Mouse (Mus musculus): ENCODE measurements around the gene Glg1. TPM values are rescaled to one million over a fixed set of nuclear protein-coding genes. Genes with fewer than 3 reads are reported as not detected.
"Not testable (repeated sequence)": the region's sequence is repeated elsewhere in the genome, so short reads cannot be mapped to it uniquely, and the experiment has no call there.

Glg1 gene
- polyA plus RNA-seq, 1 experiment from 2014 or later = 89.4 TPM

GRCm38 (mm10) chr8:111298011-111298410, 39.0 kb upstream of the Glg1 start:
- no peaks in the 10 kb centered on the region for H3K9me3 ChIP-seq (ENCODE audit: control insufficient read depth, low read depth, low read length)
- H3K4me2 ChIP-seq (replicated peaks; ENCODE audit: low read depth, low read length) = no peak overlapping the region
- no peak overlapping the region for H3K9ac ChIP-seq (replicated peaks; ENCODE audit: low read depth, low read length)
- H3K4me1 ChIP-seq (ENCODE audit: control insufficient read depth, insufficient read depth, low read length) = no peaks in the 10 kb centered on the region
- no peak overlapping the region for H3K27ac ChIP-seq (ENCODE audit: low read length)
- no peaks in the 10 kb centered on the region for H3K27me3 ChIP-seq (ENCODE audit: control insufficient read depth, insufficient read depth, low read length)
- 69% methylated on average over 1 of the region's 1 CpGs for WGBS
- no peak for ATAC-seq (ENCODE audit: insufficient number of reproducible peaks, insufficient read depth, low FRiP score, low read depth)
- H3K36me3 ChIP-seq (ENCODE audit: control insufficient read depth, insufficient read depth, low read length) = peaks cover 22% of the 10 kb centered on the region
- no peak overlapping the region for H3K4me3 ChIP-seq (ENCODE audit: low read depth, low read length)

GRCm38 (mm10) chr8:111291733-111292132, 32.7 kb upstream of the Glg1 start:
- Histone ChIP-seq H3K27me3 (ENCODE audit: control insufficient read depth, insufficient read depth, low read length) (no peaks in the 10 kb centered on the region), H3K4me3 (ENCODE audit: low read depth, low read length) (no peak overlapping the region), H3K9ac (replicated peaks; ENCODE audit: low read depth, low read length) (no peak overlapping the region), H3K4me2 (replicated peaks; ENCODE audit: low read depth, low read length) (no peak overlapping the region), H3K9me3 (ENCODE audit: control insufficient read depth, low read depth, low read length) (no peaks in the 10 kb centered on the region), H3K36me3 (ENCODE audit: control insufficient read depth, insufficient read depth, low read length) (peaks cover 61% of the 10 kb centered on the region), H3K27ac (ENCODE audit: low read length) (no peak overlapping the region), H3K4me1 (ENCODE audit: control insufficient read depth, insufficient read depth, low read length) (no peaks in the 10 kb centered on the region)
- WGBS = 87% methylated on average over 7 of the region's 7 CpGs
- no peak for ATAC-seq (ENCODE audit: insufficient number of reproducible peaks, insufficient read depth, low FRiP score, low read depth)

GRCm38 (mm10) chr8:111290586-111290985, 31.6 kb upstream of the Glg1 start:
- Histone ChIP-seq H3K4me3 (ENCODE audit: low read depth, low read length) (no peak overlapping the region), H3K27me3 (ENCODE audit: control insufficient read depth, insufficient read depth, low read length) (no peaks in the 10 kb centered on the region), H3K9ac (replicated peaks; ENCODE audit: low read depth, low read length) (no peak overlapping the region), H3K36me3 (ENCODE audit: control insufficient read depth, insufficient read depth, low read length) (peaks cover 67% of the 10 kb centered on the region), H3K4me2 (replicated peaks; ENCODE audit: low read depth, low read length) (no peak overlapping the region), H3K9me3 (ENCODE audit: control insufficient read depth, low read depth, low read length) (no peaks in the 10 kb centered on the region), H3K27ac (ENCODE audit: low read length) (no peak overlapping the region), H3K4me1 (ENCODE audit: control insufficient read depth, insufficient read depth, low read length) (no peaks in the 10 kb centered on the region)
- WGBS = 94% methylated on average over 7 of the region's 7 CpGs
- ATAC-seq (ENCODE audit: insufficient number of reproducible peaks, insufficient read depth, low FRiP score, low read depth) = no peak

- ATAC-seq (ENCODE audit: insufficient number of reproducible peaks, insufficient read depth, low FRiP score, low read depth) = no peak
- H3K27ac ChIP-seq (ENCODE audit: low read length) = no peak overlapping the region
- 73% methylated on average over 4 of the region's 4 CpGs for WGBS
- peaks cover 79% of the 10 kb centered on the region for H3K36me3 ChIP-seq (ENCODE audit: control insufficient read depth, insufficient read depth, low read length)
- H3K27me3 ChIP-seq (ENCODE audit: control insufficient read depth, insufficient read depth, low read length) = no peaks in the 10 kb centered on the region
- no peaks in the 10 kb centered on the region for H3K4me1 ChIP-seq (ENCODE audit: control insufficient read depth, insufficient read depth, low read length)
- H3K9me3 ChIP-seq (ENCODE audit: control insufficient read depth, low read depth, low read length) = no peaks in the 10 kb centered on the region
- no peak overlapping the region for H3K4me2 ChIP-seq (replicated peaks; ENCODE audit: low read depth, low read length)
- H3K9ac ChIP-seq (replicated peaks; ENCODE audit: low read depth, low read length) = no peak overlapping the region
- H3K4me3 ChIP-seq (ENCODE audit: low read depth, low read length) = no peak overlapping the region
Observed at GRCm38 (mm10) chr8:111285603-111286002, 26.6 kb upstream of the Glg1 start.

- Histone ChIP-seq H3K36me3 (ENCODE audit: control insufficient read depth, insufficient read depth, low read length) (peaks cover 77% of the 10 kb centered on the region), H3K9ac (replicated peaks; ENCODE audit: low read depth, low read length) (no peak overlapping the region), H3K9me3 (ENCODE audit: control insufficient read depth, low read depth, low read length) (no peaks in the 10 kb centered on the region), H3K27ac (ENCODE audit: low read length) (no peak overlapping the region), H3K4me2 (replicated peaks; ENCODE audit: low read depth, low read length) (no peak overlapping the region), H3K27me3 (ENCODE audit: control insufficient read depth, insufficient read depth, low read length) (no peaks in the 10 kb centered on the region), H3K4me3 (ENCODE audit: low read depth, low read length) (no peak overlapping the region), H3K4me1 (ENCODE audit: control insufficient read depth, insufficient read depth, low read length) (no peaks in the 10 kb centered on the region)
- 81% methylated on average over 3 of the region's 3 CpGs for WGBS
- ATAC-seq (ENCODE audit: insufficient number of reproducible peaks, insufficient read depth, low FRiP score, low read depth) = no peak
Observed at GRCm38 (mm10) chr8:111282093-111282492, 23.1 kb upstream of the Glg1 start.

- no peak overlapping the region for H3K9ac ChIP-seq (replicated peaks; ENCODE audit: low read depth, low read length)
- 78% methylated on average over 2 of the region's 2 CpGs for WGBS
- H3K27ac ChIP-seq (ENCODE audit: low read length) = no peak overlapping the region
- H3K4me1 ChIP-seq (ENCODE audit: control insufficient read depth, insufficient read depth, low read length) = no peaks in the 10 kb centered on the region
- no peak overlapping the region for H3K4me2 ChIP-seq (replicated peaks; ENCODE audit: low read depth, low read length)
- no peak for ATAC-seq (ENCODE audit: insufficient number of reproducible peaks, insufficient read depth, low FRiP score, low read depth)
- H3K9me3 ChIP-seq (ENCODE audit: control insufficient read depth, low read depth, low read length) = no peaks in the 10 kb centered on the region
- no peak overlapping the region for H3K4me3 ChIP-seq (ENCODE audit: low read depth, low read length)
- peaks cover 8% of the 10 kb centered on the region; the same call in 1 of the 2 replicates for H3K36me3 ChIP-seq (ENCODE audit: control insufficient read depth, insufficient read depth, low read length)
- H3K27me3 ChIP-seq (ENCODE audit: control insufficient read depth, insufficient read depth, low read length) = no peaks in the 10 kb centered on the region
Observed at GRCm38 (mm10) chr8:111268277-111268676, 9.3 kb upstream of the Glg1 start.

- H3K27me3 ChIP-seq (ENCODE audit: control insufficient read depth, insufficient read depth, low read length); H3K9me3 ChIP-seq (ENCODE audit: control insufficient read depth, low read depth, low read length); ATAC-seq (ENCODE audit: insufficient number of reproducible peaks, insufficient read depth, low FRiP score, low read depth); H3K9ac ChIP-seq (replicated peaks; ENCODE audit: low read depth, low read length); H3K4me1 ChIP-seq (ENCODE audit: control insufficient read depth, insufficient read depth, low read length); H3K4me2 ChIP-seq (replicated peaks; ENCODE audit: low read depth, low read length); H3K36me3 ChIP-seq (ENCODE audit: control insufficient read depth, insufficient read depth, low read length); H3K4me3 ChIP-seq (ENCODE audit: low read depth, low read length); H3K27ac ChIP-seq (ENCODE audit: low read length): not testable (repeated sequence)
- 75% methylated on average over 7 of the region's 7 CpGs for WGBS
Observed at GRCm38 (mm10) chr8:111266161-111266560, 7.1 kb upstream of the Glg1 start.

GRCm38 (mm10) chr8:111264693-111265220, 5.7 kb upstream of the Glg1 start:
- Histone ChIP-seq H3K4me3 (ENCODE audit: low read depth, low read length) (no peak overlapping the region), H3K27me3 (ENCODE audit: control insufficient read depth, insufficient read depth, low read length) (no peaks in the 10 kb centered on the region), H3K9me3 (ENCODE audit: control insufficient read depth, low read depth, low read length) (no peaks in the 10 kb centered on the region), H3K27ac (ENCODE audit: low read length) (no peak overlapping the region), H3K9ac (replicated peaks; ENCODE audit: low read depth, low read length) (no peak overlapping the region), H3K4me1 (ENCODE audit: control insufficient read depth, insufficient read depth, low read length) (no peaks in the 10 kb centered on the region), H3K4me2 (replicated peaks; ENCODE audit: low read depth, low read length) (no peak overlapping the region), H3K36me3 (ENCODE audit: control insufficient read depth, insufficient read depth, low read length) (no peaks in the 10 kb centered on the region)
- WGBS = 79% methylated on average over 2 of the region's 2 CpGs
- no peak for ATAC-seq (ENCODE audit: insufficient number of reproducible peaks, insufficient read depth, low FRiP score, low read depth)

- no peak overlapping the region for H3K4me3 ChIP-seq (ENCODE audit: low read depth, low read length)
- H3K27me3 ChIP-seq (ENCODE audit: control insufficient read depth, insufficient read depth, low read length) = no peaks in the 10 kb centered on the region
- no peak overlapping the region for H3K4me2 ChIP-seq (replicated peaks; ENCODE audit: low read depth, low read length)
- no peak overlapping the region for H3K9ac ChIP-seq (replicated peaks; ENCODE audit: low read depth, low read length)
- H3K9me3 ChIP-seq (ENCODE audit: control insufficient read depth, low read depth, low read length) = no peaks in the 10 kb centered on the region
- H3K27ac ChIP-seq (ENCODE audit: low read length) = no peak overlapping the region
- ATAC-seq (ENCODE audit: insufficient number of reproducible peaks, insufficient read depth, low FRiP score, low read depth) = no peak
- H3K36me3 ChIP-seq (ENCODE audit: control insufficient read depth, insufficient read depth, low read length) = no peaks in the 10 kb centered on the region
- no peaks in the 10 kb centered on the region for H3K4me1 ChIP-seq (ENCODE audit: control insufficient read depth, insufficient read depth, low read length)
- 68% methylated on average over 4 of the region's 4 CpGs for WGBS
Observed at GRCm38 (mm10) chr8:111261981-111262381, 3.0 kb upstream of the Glg1 start.
